Mouse (Mus musculus) hindbrain, embryonic 16.5 days (tissue): ENCODE measurements around the gene Fam205c. TPM values are rescaled to one million over a fixed set of nuclear protein-coding genes. Genes with fewer than 3 reads are reported as not detected.

Experiments used
- ATAC-seq: fragments of 200-750 bp; cut with Nextera tagmentation; 2 replicates; pipeline ENCODE4 v1.8.0; 2017; ENCODE audit warnings: moderate TSS enrichment, moderate library complexity
- H3K27ac ChIP-seq: fragments of 300-500 bp; sonication (generic); 2 replicates; pipeline ENCODE4 v1.5.1; 2014; ENCODE audit warnings: low read depth, mild to moderate bottlenecking, control low read depth, low read length, moderate library complexity
- H3K27me3 ChIP-seq: fragments of 300-500 bp; sonication (generic); replicated peaks from 2 replicates; pipeline ENCODE4 v1.6.1; 2014; ENCODE audit warnings: low read length; ENCODE audit not compliant: control insufficient read depth, insufficient read depth
- H3K36me3 ChIP-seq: fragments of 300-500 bp; sonication (generic); 2 replicates; pipeline ENCODE4 v1.6.1; 2014; ENCODE audit warnings: mild to moderate bottlenecking, low read length, moderate library complexity, mixed read lengths; ENCODE audit not compliant: control insufficient read depth, insufficient read depth
- H3K4me1 ChIP-seq: fragments of 300-500 bp; sonication (generic); 2 replicates; pipeline ENCODE4 v1.6.1; 2014; ENCODE audit warnings: low read depth, low read length; ENCODE audit not compliant: control insufficient read depth, insufficient read depth
- H3K4me2 ChIP-seq: fragments of 300-500 bp; sonication (generic); 2 replicates; pipeline ENCODE4 v1.6.1; 2014; ENCODE audit warnings: mild to moderate bottlenecking, low read length, control low read depth, moderate library complexity
- H3K4me3 ChIP-seq: fragments of 300-500 bp; sonication (generic); 2 replicates; pipeline ENCODE4 v1.5.1; 2014; ENCODE audit warnings: mild to moderate bottlenecking, low read length, control low read depth, moderate library complexity
- H3K9ac ChIP-seq: fragments of 300-500 bp; sonication (generic); 2 replicates; pipeline ENCODE4 v1.6.1; 2014; ENCODE audit warnings: low read depth, mild to moderate bottlenecking, control low read depth, low read length, moderate library complexity
- H3K9me3 ChIP-seq: fragments of 300-500 bp; sonication (generic); 2 replicates; pipeline ENCODE4 v1.6.1; 2014; ENCODE audit warnings: mild to moderate bottlenecking, low read length, moderate library complexity; ENCODE audit not compliant: control insufficient read depth
- WGBS: fragments of 180-500 bp; shearing (Covaris S2); extraction: QIAGEN DNeasy Blood & Tissue Kit; methylation state at CpG from one replicate; pipeline ENCODE4 v1.1.7; 2014; 5-methylcytosine and 5-hydroxymethylcytosine counted together
- polyA plus RNA-seq: library from polyadenylated mRNA; unstranded; fragments of >200 nt; fragmentation: Nextera tagmentation; extraction: Ambion mirVana; gene quantifications from 2 replicates; pipeline ENCODE4 v1.2.1, GENCODE M21; 2015

The Fam205c gene
- polyA plus RNA-seq = 1.9 and 2.0 TPM in 2 replicates

GRCm38 (mm10) chr4:42874134-42874533, at the start of gene Fam205c:
Fam205c (minus strand) TSS chr4:42874234.
- Histone ChIP-seq H3K27me3 (no peaks in the 10 kb centered on the region), H3K4me2 (no peak within 1 kb of the TSS), H3K4me1 (no peaks in the 10 kb centered on the region), H3K9me3 (no peaks in the 10 kb centered on the region), H3K4me3 (no peak within 1 kb of the TSS), H3K27ac (no peak within 1 kb of the TSS), H3K9ac (no peak within 1 kb of the TSS), H3K36me3 (no peaks in the 10 kb centered on the region)
- 78% methylated on average over 7 of the region's 7 CpGs for WGBS
- ATAC-seq = no peak

- WGBS = 86% methylated on average over 8 of the region's 8 CpGs
- Histone ChIP-seq H3K9me3 (no peaks in the 10 kb centered on the region), H3K9ac (no peak overlapping the region), H3K4me3 (no peak overlapping the region), H3K4me2 (peak overlapping the region; percentile 22; the same call in 1 of the 2 replicates), H3K36me3 (no peaks in the 10 kb centered on the region), H3K4me1 (peaks cover 6% of the 10 kb centered on the region; the same call in 1 of the 2 replicates), H3K27me3 (no peaks in the 10 kb centered on the region), H3K27ac (no peak overlapping the region)
- no peak for ATAC-seq
These were observed 48.4 kb upstream of the Fam205c start for GRCm38 (mm10) chr4:42922461-42922860.

- WGBS = 58% methylated on average over 6 of the region's 6 CpGs
- Histone ChIP-seq H3K9me3 (no peaks in the 10 kb centered on the region), H3K36me3 (no peaks in the 10 kb centered on the region), H3K4me3 (no peak overlapping the region), H3K9ac (no peak overlapping the region), H3K4me2 (peak overlapping the region; percentile 22; the same call in 1 of the 2 replicates), H3K27me3 (no peaks in the 10 kb centered on the region), H3K27ac (no peak overlapping the region), H3K4me1 (peaks cover 9% of the 10 kb centered on the region; the same call in 1 of the 2 replicates)
- peak; percentile 71 for ATAC-seq
These were observed 48.0 kb upstream of the Fam205c start for GRCm38 (mm10) chr4:42922056-42922455.

GRCm38 (mm10) chr4:42921536-42921935, 47.5 kb upstream of the Fam205c start:
- peaks cover 9% of the 10 kb centered on the region; the same call in 1 of the 2 replicates for H3K4me1 ChIP-seq
- no peaks in the 10 kb centered on the region for H3K36me3 ChIP-seq
- no peak overlapping the region for H3K4me2 ChIP-seq
- no peak overlapping the region for H3K9ac ChIP-seq
- no peak for ATAC-seq
- WGBS = 68% methylated on average over 2 of the region's 2 CpGs
- H3K9me3 ChIP-seq = no peaks in the 10 kb centered on the region
- no peak overlapping the region for H3K4me3 ChIP-seq
- no peaks in the 10 kb centered on the region for H3K27me3 ChIP-seq
- no peak overlapping the region for H3K27ac ChIP-seq

- Histone ChIP-seq H3K4me1 (peaks cover 11% of the 10 kb centered on the region), H3K36me3 (no peaks in the 10 kb centered on the region), H3K9ac (no peak overlapping the region), H3K9me3 (no peaks in the 10 kb centered on the region), H3K27me3 (0 out of 2 replicates have a peak, but pooled peaks cover under 1% of the 10 kb centered on the region), H3K4me3 (no peak overlapping the region), H3K27ac (no peak overlapping the region), H3K4me2 (no peak overlapping the region)
- no peak for ATAC-seq
- 86% methylated on average over 9 of the region's 9 CpGs for WGBS
These were observed 46.7 kb upstream of the Fam205c start for GRCm38 (mm10) chr4:42920726-42921125.

GRCm38 (mm10) chr4:42917402-42917774, 43.4 kb upstream of the Fam205c start:
- Histone ChIP-seq H3K9ac (peak overlapping the region; percentile 95), H3K4me3 (peak overlapping the region; percentile 74), H3K27ac (peak overlapping the region; percentile 80), H3K9me3 (no peaks in the 10 kb centered on the region), H3K36me3 (no peaks in the 10 kb centered on the region), H3K4me2 (peak overlapping the region; percentile 81), H3K27me3 (peaks cover 2% of the 10 kb centered on the region; the same call in 1 of the 2 replicates), H3K4me1 (peaks cover 11% of the 10 kb centered on the region)
- ATAC-seq = peak; percentile 34
- under 1% methylated on average over 26 of the region's 26 CpGs for WGBS

GRCm38 (mm10) chr4:42916617-42917401, 42.8 kb upstream of the Fam205c start, which contains the start of gene Phf24:
Phf24 (plus strand) TSS chr4:42916660.
- 0% methylated on average over 38 of the region's 90 CpGs for WGBS

GRCm38 (mm10) chr4:42915966-42916365, 41.9 kb upstream of the Fam205c start:
- Histone ChIP-seq H3K27me3 (peaks cover 2% of the 10 kb centered on the region; the same call in 1 of the 2 replicates), H3K36me3 (no peaks in the 10 kb centered on the region), H3K4me2 (no peak overlapping the region), H3K4me1 (peaks cover 6% of the 10 kb centered on the region), H3K9me3 (no peaks in the 10 kb centered on the region), H3K4me3 (no peak overlapping the region), H3K27ac (no peak overlapping the region), H3K9ac (no peak overlapping the region)
- ATAC-seq = no peak
- WGBS = 74% methylated on average over 1 of the region's 1 CpGs

More at GRCm38 (mm10) chr4:42916617-42917401, 42.8 kb upstream of the Fam205c start, which contains the start of gene Phf24:
- H3K27ac ChIP-seq = peak within 1 kb of the TSS; percentile 80
- H3K9ac ChIP-seq = peak within 1 kb of the TSS; percentile 95
- peak within 1 kb of the TSS; percentile 81 for H3K4me2 ChIP-seq
- H3K36me3 ChIP-seq = no peaks in the 10 kb centered on the region
- H3K9me3 ChIP-seq = no peaks in the 10 kb centered on the region
- peak within 1 kb of the TSS; percentile 74 for H3K4me3 ChIP-seq
- peaks cover 11% of the 10 kb centered on the region for H3K4me1 ChIP-seq
- H3K27me3 ChIP-seq = peaks cover 2% of the 10 kb centered on the region; the same call in 1 of the 2 replicates
- peak; percentile 90 for ATAC-seq

- Histone ChIP-seq H3K4me2 (no peak overlapping the region), H3K9ac (no peak overlapping the region), H3K36me3 (no peaks in the 10 kb centered on the region), H3K4me1 (peaks cover 6% of the 10 kb centered on the region), H3K27ac (no peak overlapping the region), H3K4me3 (no peak overlapping the region), H3K9me3 (no peaks in the 10 kb centered on the region), H3K27me3 (peaks cover 2% of the 10 kb centered on the region; the same call in 1 of the 2 replicates)
- no peak for ATAC-seq
- WGBS = 85% methylated on average over 12 of the region's 12 CpGs
These were observed 41.3 kb upstream of the Fam205c start for GRCm38 (mm10) chr4:42915311-42915710.
